Mouse (Mus musculus): Measurements from ENCODE around the gene Eif3d.

Gene Eif3d

DNA sequence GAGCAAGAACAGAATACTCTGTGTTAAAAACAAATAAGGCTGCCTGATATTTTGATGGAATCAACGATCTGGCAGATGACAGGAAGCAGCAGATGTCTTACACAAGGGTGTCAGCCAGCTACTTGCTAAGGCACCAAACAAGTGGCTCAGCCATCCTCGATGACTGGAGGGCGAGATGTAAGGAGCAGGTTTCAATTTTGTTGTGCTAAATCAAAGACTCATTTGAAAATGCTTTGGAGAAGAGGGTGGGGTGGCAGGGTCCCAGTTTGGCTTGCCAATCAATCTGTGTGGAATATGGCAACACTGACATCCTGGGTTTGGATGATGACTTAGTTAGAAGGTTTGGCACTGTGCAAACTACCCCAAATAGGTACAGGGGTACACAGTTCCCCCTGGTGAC, 29.1 kb downstream of the Eif3d start:
- peaks cover 56% of the 10 kb centered on the region for H3K36me3 ChIP-seq (ENCODE audit: insufficient read depth, low read length)

DNA sequence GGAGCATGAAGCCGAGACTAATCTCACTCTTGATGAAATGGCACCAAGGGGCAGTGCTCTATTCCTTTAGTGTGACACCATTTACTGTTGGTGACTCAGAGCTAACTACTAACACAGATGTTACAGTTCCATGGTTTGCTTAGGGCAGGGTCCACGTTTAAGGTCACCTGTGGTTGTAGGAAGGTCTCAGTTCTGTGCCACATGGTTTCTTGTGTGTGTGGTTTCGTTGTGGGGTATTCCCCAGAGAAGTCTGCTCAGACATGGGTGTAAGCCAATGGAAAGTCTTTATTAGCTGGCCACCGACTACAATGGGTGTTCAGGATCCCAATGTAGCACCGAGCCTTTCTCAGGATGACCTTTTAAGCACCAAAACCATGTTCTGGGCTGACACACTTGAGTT, 32.1 kb downstream of the Eif3d start:
- H3K36me3 ChIP-seq (ENCODE audit: insufficient read depth, low read length) = peaks cover 26% of the 10 kb centered on the region
- H3K4me3 ChIP-seq (replicated peaks; ENCODE audit: low read length) = no peak overlapping the region
- no peak for TF ChIP-seq NANOG (IDR thresholded peaks at IDR 0.05; ENCODE audit: borderline replicate concordance, low read length)
- TF ChIP-seq CTCF (conservative IDR thresholded peaks at IDR 0.05; ENCODE audit: low read length) = no peak
- TF ChIP-seq POU5F1 (IDR thresholded peaks at IDR 0.05; ENCODE audit: borderline replicate concordance, low read length) = no peak
- H3K4me1 ChIP-seq (replicated peaks; ENCODE audit: low read depth, low read length) = peaks cover 10% of the 10 kb centered on the region
- peaks cover 5% of the 10 kb centered on the region; the same call in 1 of the 2 replicates for H3K27me3 ChIP-seq (ENCODE audit: insufficient read depth, low read length)
- H3K9me3 ChIP-seq (ENCODE audit: low read length) = no peaks in the 10 kb centered on the region

More for the DNA sequence above, 29.1 kb downstream of the Eif3d start:
- no peaks in the 10 kb centered on the region for H3K9me3 ChIP-seq (ENCODE audit: low read length)
- H3K27me3 ChIP-seq (ENCODE audit: insufficient read depth, low read length) = no peaks in the 10 kb centered on the region
- H3K4me1 ChIP-seq (replicated peaks; ENCODE audit: low read depth, low read length) = no peaks in the 10 kb centered on the region
- no peak overlapping the region for H3K4me3 ChIP-seq (replicated peaks; ENCODE audit: low read length)
- TF ChIP-seq NANOG (IDR thresholded peaks at IDR 0.05; ENCODE audit: borderline replicate concordance, low read length) = no peak
- no peak for TF ChIP-seq CTCF (conservative IDR thresholded peaks at IDR 0.05; ENCODE audit: low read length)
- TF ChIP-seq POU5F1 (IDR thresholded peaks at IDR 0.05; ENCODE audit: borderline replicate concordance, low read length) = no peak

DNA sequence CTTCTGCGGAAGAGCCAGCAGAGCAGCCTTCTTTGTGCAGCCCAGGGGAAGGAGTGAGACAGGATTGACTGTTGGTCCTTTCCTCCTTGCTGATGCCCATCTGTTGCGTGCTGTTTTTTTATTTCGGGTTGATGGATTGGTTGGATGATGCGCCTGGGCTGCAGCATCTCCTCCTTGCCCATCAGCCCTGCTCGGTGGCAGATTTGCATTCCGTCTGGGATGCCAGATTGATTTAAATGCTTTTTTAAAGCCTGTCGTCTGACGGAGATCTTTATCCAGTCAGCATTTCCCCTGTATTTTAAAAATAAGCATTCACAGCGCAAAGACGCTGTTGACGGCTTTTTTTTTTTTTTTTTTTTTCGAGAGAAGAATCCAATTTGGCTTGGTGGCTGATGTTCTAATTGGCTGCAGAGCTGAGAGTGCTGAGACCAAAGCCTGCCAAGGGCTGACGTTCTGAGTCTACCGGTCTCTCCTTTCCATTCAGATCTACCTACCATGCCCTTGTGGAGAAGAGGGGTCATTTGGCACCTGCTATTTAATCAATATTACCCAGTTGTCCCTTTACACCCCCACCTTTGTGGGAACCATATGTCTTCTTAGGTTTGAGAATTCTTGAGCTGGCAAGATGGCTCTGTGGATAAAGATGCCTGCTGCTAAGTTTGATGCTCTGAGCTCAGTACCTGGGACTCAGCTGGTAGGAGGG, 34.8 kb downstream of the Eif3d start:
- H3K9me3 ChIP-seq (ENCODE audit: low read length) = no peaks in the 10 kb centered on the region
- H3K27me3 ChIP-seq (ENCODE audit: insufficient read depth, low read length) = peaks cover 5% of the 10 kb centered on the region; the same call in 1 of the 2 replicates
- TF ChIP-seq CTCF (conservative IDR thresholded peaks at IDR 0.05; ENCODE audit: low read length) (no peak), POU5F1 (IDR thresholded peaks at IDR 0.05; ENCODE audit: borderline replicate concordance, low read length) (no peak), NANOG (IDR thresholded peaks at IDR 0.05; ENCODE audit: borderline replicate concordance, low read length) (no peak)
- peaks cover 13% of the 10 kb centered on the region for H3K4me1 ChIP-seq (replicated peaks; ENCODE audit: low read depth, low read length)
- no peaks in the 10 kb centered on the region for H3K36me3 ChIP-seq (ENCODE audit: insufficient read depth, low read length)
- H3K4me3 ChIP-seq (replicated peaks; ENCODE audit: low read length) = no peak overlapping the region

DNA sequence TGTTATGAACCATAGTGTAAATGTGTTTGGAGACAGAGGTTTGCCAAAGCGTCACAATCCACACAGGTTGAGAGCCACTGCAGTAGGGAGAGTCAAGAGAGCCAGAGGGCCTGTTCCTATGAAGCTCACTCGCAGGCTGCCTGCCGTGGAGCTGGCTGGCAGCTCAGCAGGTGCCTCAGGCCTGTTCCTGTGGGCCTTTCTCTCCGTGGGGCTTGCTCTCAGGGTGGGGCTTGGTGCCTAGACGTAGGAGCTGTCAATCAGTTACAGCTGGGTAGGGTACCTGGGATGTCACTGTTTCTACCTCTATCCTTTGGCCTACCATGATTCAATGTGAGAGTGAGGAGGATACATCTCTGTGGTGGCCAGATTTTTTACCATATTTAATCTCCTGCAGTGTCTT, 35.6 kb downstream of the Eif3d start:
- peaks cover 15% of the 10 kb centered on the region for H3K4me1 ChIP-seq (replicated peaks; ENCODE audit: low read depth, low read length)
- no peak overlapping the region for H3K4me3 ChIP-seq (replicated peaks; ENCODE audit: low read length)
- no peaks in the 10 kb centered on the region for H3K36me3 ChIP-seq (ENCODE audit: insufficient read depth, low read length)
- no peak for TF ChIP-seq NANOG (IDR thresholded peaks at IDR 0.05; ENCODE audit: borderline replicate concordance, low read length)
- no peak for TF ChIP-seq POU5F1 (IDR thresholded peaks at IDR 0.05; ENCODE audit: borderline replicate concordance, low read length)
- no peak for TF ChIP-seq CTCF (conservative IDR thresholded peaks at IDR 0.05; ENCODE audit: low read length)
- peaks cover 5% of the 10 kb centered on the region; the same call in 1 of the 2 replicates for H3K27me3 ChIP-seq (ENCODE audit: insufficient read depth, low read length)
- H3K9me3 ChIP-seq (ENCODE audit: low read length) = no peaks in the 10 kb centered on the region

DNA sequence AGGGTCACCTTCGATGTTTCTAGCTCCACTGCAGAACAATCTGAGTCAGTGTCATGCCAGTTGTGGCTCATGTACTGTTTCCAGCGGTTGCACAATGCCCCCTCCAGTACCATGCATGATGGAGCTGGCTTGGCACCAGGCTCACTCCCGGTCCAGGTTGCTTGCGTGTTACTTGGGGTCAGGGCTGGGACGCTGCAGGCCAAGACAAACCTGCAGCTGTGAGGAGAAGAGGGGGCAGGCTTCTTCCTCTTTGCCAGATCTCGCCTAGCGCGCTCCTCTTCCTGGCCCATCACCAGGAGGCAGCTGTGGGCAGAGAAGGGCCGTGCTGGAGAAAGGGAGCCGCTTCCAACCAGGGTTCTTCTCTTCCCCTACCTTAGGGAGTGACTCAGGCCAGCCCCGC, 36.3 kb downstream of the Eif3d start:
- H3K9me3 ChIP-seq (ENCODE audit: low read length) = no peaks in the 10 kb centered on the region
- H3K27me3 ChIP-seq (ENCODE audit: insufficient read depth, low read length) = peaks cover 5% of the 10 kb centered on the region; the same call in 1 of the 2 replicates
- no peak overlapping the region for H3K4me3 ChIP-seq (replicated peaks; ENCODE audit: low read length)
- H3K36me3 ChIP-seq (ENCODE audit: insufficient read depth, low read length) = no peaks in the 10 kb centered on the region
- peaks cover 22% of the 10 kb centered on the region for H3K4me1 ChIP-seq (replicated peaks; ENCODE audit: low read depth, low read length)
- TF ChIP-seq NANOG (IDR thresholded peaks at IDR 0.05; ENCODE audit: borderline replicate concordance, low read length) (no peak), CTCF (conservative IDR thresholded peaks at IDR 0.05; ENCODE audit: low read length) (no peak), POU5F1 (IDR thresholded peaks at IDR 0.05; ENCODE audit: borderline replicate concordance, low read length) (no peak)

DNA sequence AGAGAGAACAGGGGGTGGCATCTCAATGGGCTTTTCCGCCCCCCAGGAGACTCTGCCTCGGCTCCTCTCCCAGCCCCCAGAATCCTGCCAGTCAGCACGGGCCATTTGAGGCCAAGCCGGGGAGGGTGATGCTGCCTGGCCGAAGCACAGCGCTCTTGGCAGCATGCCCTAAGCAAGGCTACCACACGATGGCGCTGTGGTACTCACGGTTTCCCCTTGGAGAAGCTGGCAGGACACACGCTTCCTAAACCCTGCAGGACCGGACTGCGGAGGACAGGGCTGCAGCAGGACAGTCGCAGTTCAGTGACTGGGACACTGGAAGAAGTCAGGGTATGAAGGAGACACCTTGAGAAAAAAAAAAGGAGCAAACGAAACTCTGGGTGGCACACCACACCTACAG, 36.8 kb downstream of the Eif3d start:
- TF ChIP-seq CTCF (conservative IDR thresholded peaks at IDR 0.05; ENCODE audit: low read length) (peak; percentile 91), POU5F1 (IDR thresholded peaks at IDR 0.05; ENCODE audit: borderline replicate concordance, low read length) (no peak)
- peaks cover 5% of the 10 kb centered on the region; the same call in 1 of the 2 replicates for H3K27me3 ChIP-seq (ENCODE audit: insufficient read depth, low read length)
- H3K36me3 ChIP-seq (ENCODE audit: insufficient read depth, low read length) = no peaks in the 10 kb centered on the region
- peaks cover 23% of the 10 kb centered on the region for H3K4me1 ChIP-seq (replicated peaks; ENCODE audit: low read depth, low read length)
- no peaks in the 10 kb centered on the region for H3K9me3 ChIP-seq (ENCODE audit: low read length)
- no peak overlapping the region for H3K4me3 ChIP-seq (replicated peaks; ENCODE audit: low read length)

DNA sequence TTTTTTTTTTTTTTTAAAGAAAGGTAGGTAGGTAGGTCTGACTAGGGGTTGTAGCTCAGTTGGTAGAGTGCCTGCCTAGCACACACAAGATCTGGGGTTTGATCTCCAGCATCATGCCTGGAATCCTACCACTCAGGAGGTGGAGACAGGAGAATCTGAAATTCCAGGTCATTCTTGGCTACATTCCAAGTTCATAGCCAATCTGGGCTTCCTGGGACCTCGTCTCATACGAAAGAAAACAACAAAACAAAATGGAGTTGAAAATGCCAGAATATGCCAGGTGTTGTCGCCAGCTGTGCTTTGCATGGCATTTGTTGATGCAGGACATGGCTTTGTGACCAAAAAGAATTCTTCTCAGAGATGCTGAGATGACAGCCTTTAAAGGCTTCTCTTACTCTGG, 37.4 kb downstream of the Eif3d start:
- no peaks in the 10 kb centered on the region for H3K9me3 ChIP-seq (ENCODE audit: low read length)
- no peaks in the 10 kb centered on the region for H3K36me3 ChIP-seq (ENCODE audit: insufficient read depth, low read length)
- no peak overlapping the region for H3K4me3 ChIP-seq (replicated peaks; ENCODE audit: low read length)
- TF ChIP-seq CTCF (conservative IDR thresholded peaks at IDR 0.05; ENCODE audit: low read length) = no peak
- TF ChIP-seq NANOG (IDR thresholded peaks at IDR 0.05; ENCODE audit: borderline replicate concordance, low read length) = no peak
- H3K27me3 ChIP-seq (ENCODE audit: insufficient read depth, low read length) = peaks cover 5% of the 10 kb centered on the region; the same call in 1 of the 2 replicates
- H3K4me1 ChIP-seq (replicated peaks; ENCODE audit: low read depth, low read length) = peaks cover 23% of the 10 kb centered on the region

DNA sequence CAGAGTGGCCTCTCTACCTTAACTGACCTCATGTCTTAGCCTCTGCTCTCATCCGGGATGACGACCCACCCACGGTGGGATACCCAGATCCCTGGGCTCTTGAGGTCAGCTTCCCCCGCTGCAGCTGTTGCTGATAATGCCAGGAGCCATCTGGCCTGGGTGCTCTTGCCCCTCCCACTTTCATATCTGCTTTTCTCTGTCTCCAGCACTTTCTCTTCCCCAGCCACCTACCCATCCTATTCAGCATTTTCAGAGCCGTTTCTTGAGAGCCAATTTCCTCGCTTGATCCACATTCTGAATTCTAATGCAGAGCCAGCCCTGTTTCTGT, 39.0 kb downstream of the Eif3d start:
- peaks cover 38% of the 10 kb centered on the region for H3K4me1 ChIP-seq (replicated peaks; ENCODE audit: low read depth, low read length)
- TF ChIP-seq CTCF (conservative IDR thresholded peaks at IDR 0.05; ENCODE audit: low read length) (no peak), POU5F1 (IDR thresholded peaks at IDR 0.05; ENCODE audit: borderline replicate concordance, low read length) (no peak), NANOG (IDR thresholded peaks at IDR 0.05; ENCODE audit: borderline replicate concordance, low read length) (no peak)
- H3K4me3 ChIP-seq (replicated peaks; ENCODE audit: low read length) = no peak overlapping the region
- H3K27me3 ChIP-seq (ENCODE audit: insufficient read depth, low read length) = peaks cover 5% of the 10 kb centered on the region; the same call in 1 of the 2 replicates
- no peaks in the 10 kb centered on the region for H3K9me3 ChIP-seq (ENCODE audit: low read length)
- peaks cover 12% of the 10 kb centered on the region for H3K36me3 ChIP-seq (ENCODE audit: insufficient read depth, low read length)
